Mouse (Mus musculus) cerebellum, adult 2 months (tissue): ENCODE results near the gene Cacna1a.

Experiments
- CTCF ChIP-seq: fragments of 200-500 bp; IDR thresholded peaks from 2 replicates; pipeline ENCODE4 v1.5.1; 2011; ENCODE audit warnings: low read depth, mild to moderate bottlenecking, control low read depth, low read length, moderate library complexity, borderline replicate concordance; ENCODE audit not compliant: insufficient read depth
- POLR2A ChIP-seq: fragments of 200-500 bp; IDR thresholded peaks from 2 replicates; pipeline ENCODE4 v1.6.1; 2011; ENCODE audit warnings: low read length, control low read depth, borderline replicate concordance; ENCODE audit not compliant: insufficient read depth

- TF ChIP-seq CTCF (peak; percentile 30; the same call in 1 of the 2 replicates), POLR2A (no peak)
Observed at GRCm38 (mm10) chr8:84585311-84585710, 197.1 kb downstream of the Cacna1a start.
